Mouse (Mus musculus) T-cell, adult 2 months (primary cell): ENCODE results near the gene Ccdc125.

Source experiments
- DNase-seq: peaks from one replicate; pipeline ENCODE4 v3.0.0; 2022; ENCODE audit warnings: low spot score

The Ccdc125 gene

GRCm38 (mm10) chr13:100669291-100670022 lies at the start of gene Ccdc125:
Gene Ccdc125 (plus strand): TSS chr13:100669717.
- peak; percentile 44 for DNase-seq

GRCm38 (mm10) chr13:100622241-100622640 lies 47.3 kb upstream of the Ccdc125 start:
- no peak for DNase-seq

- no peak for DNase-seq
These were observed 35.3 kb upstream of the Ccdc125 start for GRCm38 (mm10) chr13:100634106-100634691.

GRCm38 (mm10) chr13:100642471-100643209 lies 26.9 kb upstream of the Ccdc125 start:
- DNase-seq = no peak

GRCm38 (mm10) chr13:100648223-100648622 lies 21.3 kb upstream of the Ccdc125 start:
- no peak for DNase-seq

- peak; percentile 94 for DNase-seq
These were observed 18.7 kb upstream of the Ccdc125 start, which contains the start of the genes Ak6 and Rad17 for GRCm38 (mm10) chr13:100650550-100651438. Gene Ak6 (plus strand): TSS chr13:100650979. Gene Rad17 (minus strand): TSS chr13:100651051.

- DNase-seq = peak; percentile 22
These were observed 17.9 kb upstream of the Ccdc125 start, which contains the start of gene Taf9 for GRCm38 (mm10) chr13:100651439-100652186. Gene Taf9 (plus strand): TSS chr13:100651579.

- DNase-seq = no peak
These were observed 11.4 kb upstream of the Ccdc125 start for GRCm38 (mm10) chr13:100658091-100658490.

- DNase-seq = peak; percentile 58
These were observed 9.6 kb upstream of the Ccdc125 start for GRCm38 (mm10) chr13:100659864-100660456.

- peak; percentile 13 for DNase-seq
These were observed 744 bp downstream of the Ccdc125 start for GRCm38 (mm10) chr13:100670181-100670741.

- DNase-seq = no peak
These were observed 6.6 kb downstream of the Ccdc125 start for GRCm38 (mm10) chr13:100675936-100676635.

GRCm38 (mm10) chr13:100681615-100682014 lies 12.1 kb downstream of the Ccdc125 start:
- no peak for DNase-seq

- DNase-seq = no peak
These were observed 13.3 kb downstream of the Ccdc125 start for GRCm38 (mm10) chr13:100682837-100683236.

- no peak for DNase-seq
These were observed 14.8 kb downstream of the Ccdc125 start for GRCm38 (mm10) chr13:100684355-100684754.

GRCm38 (mm10) chr13:100687513-100687912 lies 18.0 kb downstream of the Ccdc125 start:
- no peak for DNase-seq

- no peak for DNase-seq
These were observed 28.0 kb downstream of the Ccdc125 start for GRCm38 (mm10) chr13:100697541-100697940.

GRCm38 (mm10) chr13:100698866-100699265 lies 29.3 kb downstream of the Ccdc125 start:
- no peak for DNase-seq

- DNase-seq = no peak
These were observed 34.0 kb downstream of the Ccdc125 start for GRCm38 (mm10) chr13:100703468-100703867.

- DNase-seq = no peak
These were observed 36.7 kb downstream of the Ccdc125 start for GRCm38 (mm10) chr13:100706206-100706605.

- no peak for DNase-seq
These were observed 46.0 kb downstream of the Ccdc125 start for GRCm38 (mm10) chr13:100715467-100715866.
